ENCODE assay signal across 35 mouse cellular contexts in genomic region chr17:47678702-47679101, GRCm38 (mm10). TPM values are rescaled to one million over a fixed set of nuclear protein-coding genes. Genes with fewer than 3 reads are reported as not detected.
DNase-seq lines count a peak whose midpoint lies in the region; ATAC-seq and TF ChIP-seq lines count a peak whose summit lies in the region.
"Had no signal": no experiment of that assay in that cellular context is flagged by ENCODE, and none has a peak within 500 bp of the region (broad histone marks: within the 10 kb centered on the region; RNA-seq: fewer than 3 reads in every experiment).

No protein-coding gene starts in this region.

- H3K36me3 ChIP-seq in kidney, embryonic 15.5 days: peaks cover 65% of the 10 kb centered on the region
- peaks cover 41% of the 10 kb centered on the region for H3K36me3 ChIP-seq in lung, embryonic 15.5 days
- H3K36me3 ChIP-seq in intestine, embryonic 15.5 days: peaks cover 16% of the 10 kb centered on the region; the same call in 1 of the 2 replicates
- peaks cover 43% of the 10 kb centered on the region for H3K36me3 ChIP-seq in intestine, postnatal 0 days (ENCODE audit: control insufficient read depth, insufficient read depth)
- H3K36me3 ChIP-seq in heart, embryonic 12.5 days: peaks cover 70% of the 10 kb centered on the region

- TF ChIP-seq CTCF in intestine, postnatal 0 days (IDR thresholded peaks at IDR 0.05; ENCODE audit: low read depth): no peak

- no peaks in the 10 kb centered on the region for H3K27me3 ChIP-seq in kidney, embryonic 15.5 days
- H3K27me3 ChIP-seq in lung, embryonic 15.5 days: no peaks in the 10 kb centered on the region
- H3K27me3 ChIP-seq in intestine, embryonic 15.5 days (replicated peaks): no peaks in the 10 kb centered on the region
- H3K27me3 ChIP-seq in intestine, postnatal 0 days (replicated peaks; ENCODE audit: control insufficient read depth, insufficient read depth, low read length): no peaks in the 10 kb centered on the region
- no peaks in the 10 kb centered on the region for H3K27me3 ChIP-seq in heart, embryonic 12.5 days (replicated peaks)
- H3K27me3 ChIP-seq: CH12.LX; forebrain, embryonic 13.5 days; heart, embryonic 15.5 days; hindbrain, embryonic 13.5 days; Patski had no signal

- no peak overlapping the region for H3K4me3 ChIP-seq in kidney, embryonic 15.5 days (replicated peaks)
- no peak overlapping the region for H3K4me3 ChIP-seq in lung, embryonic 15.5 days
- no peak overlapping the region for H3K4me3 ChIP-seq in intestine, embryonic 15.5 days (replicated peaks)
- no peak overlapping the region for H3K4me3 ChIP-seq in intestine, postnatal 0 days (ENCODE audit: low read depth, low read length)
- H3K4me3 ChIP-seq in heart, embryonic 12.5 days: no peak overlapping the region
- H3K4me3 ChIP-seq: forebrain, embryonic 10.5 days; forebrain, embryonic 13.5 days; gastrocnemius, adult 2 months; heart, embryonic 15.5 days; hindbrain, embryonic 10.5 days; hindbrain, embryonic 13.5 days had no signal

- H3K27ac ChIP-seq in kidney, embryonic 15.5 days: peak overlapping the region; percentile 69; the same call in 1 of the 2 replicates
- H3K27ac ChIP-seq in lung, embryonic 15.5 days: 0 out of 2 replicates have a peak overlapping the region, but pooled peaks have one; percentile 15
- H3K27ac ChIP-seq in intestine, embryonic 15.5 days: 0 out of 2 replicates have a peak overlapping the region, but pooled peaks have one; percentile 48
- peak overlapping the region; percentile 41; the same call in 1 of the 2 replicates for H3K27ac ChIP-seq in intestine, postnatal 0 days (ENCODE audit: low read depth, low read length)
- no peak overlapping the region for H3K27ac ChIP-seq in heart, embryonic 12.5 days (ENCODE audit: poor library complexity, severe bottlenecking)
- H3K27ac ChIP-seq: forebrain, embryonic 10.5 days; forebrain, embryonic 13.5 days; gastrocnemius, adult 2 months; heart, embryonic 15.5 days; hindbrain, embryonic 10.5 days; hindbrain, embryonic 13.5 days had no signal

- H3K4me2 ChIP-seq in kidney, embryonic 15.5 days: peak overlapping the region; percentile 6; the same call in 1 of the 2 replicates
- H3K4me2 ChIP-seq in lung, embryonic 15.5 days: no peak overlapping the region
- H3K4me2 ChIP-seq in intestine, embryonic 15.5 days (replicated peaks): no peak overlapping the region
- no peak overlapping the region for H3K4me2 ChIP-seq in intestine, postnatal 0 days (replicated peaks; ENCODE audit: low read depth)
- no peak overlapping the region for H3K4me2 ChIP-seq in heart, embryonic 12.5 days
- H3K4me2 ChIP-seq: forebrain, embryonic 13.5 days; heart, embryonic 11.5 days; heart, embryonic 15.5 days; hindbrain, embryonic 13.5 days had no signal

- no peaks in the 10 kb centered on the region for H3K9me3 ChIP-seq in kidney, embryonic 15.5 days (replicated peaks)
- no peaks in the 10 kb centered on the region for H3K9me3 ChIP-seq in lung, embryonic 15.5 days
- H3K9me3 ChIP-seq in intestine, embryonic 15.5 days: no peaks in the 10 kb centered on the region
- H3K9me3 ChIP-seq in intestine, postnatal 0 days (ENCODE audit: control insufficient read depth): no peaks in the 10 kb centered on the region
- H3K9me3 ChIP-seq in heart, embryonic 12.5 days (replicated peaks): no peaks in the 10 kb centered on the region
- H3K9me3 ChIP-seq: forebrain, embryonic 10.5 days; forebrain, embryonic 13.5 days; G1E; heart, embryonic 15.5 days; hindbrain, embryonic 10.5 days; hindbrain, embryonic 13.5 days had no signal

- 0 out of 2 replicates have a peak, but pooled peaks cover 7% of the 10 kb centered on the region for H3K4me1 ChIP-seq in kidney, embryonic 15.5 days
- no peaks in the 10 kb centered on the region for H3K4me1 ChIP-seq in lung, embryonic 15.5 days
- no peaks in the 10 kb centered on the region for H3K4me1 ChIP-seq in intestine, embryonic 15.5 days (replicated peaks)
- no peaks in the 10 kb centered on the region for H3K4me1 ChIP-seq in intestine, postnatal 0 days (replicated peaks; ENCODE audit: control insufficient read depth, insufficient read depth, low read length)
- H3K4me1 ChIP-seq in heart, embryonic 12.5 days (replicated peaks): no peaks in the 10 kb centered on the region
- H3K4me1 ChIP-seq: forebrain, embryonic 13.5 days; heart, embryonic 15.5 days had no signal

- H3K9ac ChIP-seq in kidney, embryonic 15.5 days: no peak overlapping the region
- no peak overlapping the region for H3K9ac ChIP-seq in lung, embryonic 15.5 days
- no peak overlapping the region; the same call in 1 of the 2 replicates for H3K9ac ChIP-seq in intestine, embryonic 15.5 days
- H3K9ac ChIP-seq in intestine, postnatal 0 days (ENCODE audit: low read depth, low read length): no peak overlapping the region
- no peak overlapping the region for H3K9ac ChIP-seq in heart, embryonic 12.5 days
- H3K9ac ChIP-seq: forebrain, embryonic 13.5 days; heart, embryonic 15.5 days; hindbrain, embryonic 13.5 days had no signal

- 77% methylated on average over 5 of the region's 5 CpGs for WGBS in kidney, embryonic 15.5 days
- 67% methylated on average over 5 of the region's 5 CpGs for WGBS in lung, embryonic 15.5 days
- WGBS in intestine, embryonic 15.5 days: 64% methylated on average over 5 of the region's 5 CpGs
- 47% methylated on average over 5 of the region's 5 CpGs for WGBS in intestine, postnatal 0 days
- 81% methylated on average over 5 of the region's 5 CpGs for WGBS in heart, embryonic 12.5 days

- DNase-seq in kidney, postnatal 4 days: no peak
- DNase-seq in lung, postnatal 25 days (ENCODE audit: low spot score): no peak
- no peak for DNase-seq in adrenal gland, postnatal 36 days
- DNase-seq: adrenal gland, postnatal 14 days; B cell, adult 2 months; cerebellum, adult 11-12 months; cerebellum, adult 8-10 months; cerebellum, postnatal 10 days; cerebellum, postnatal 36 days; gastrocnemius, adult 2 months; gastrocnemius, postnatal 14 days; heart, adult 11 months; heart, postnatal 10 days; heart, postnatal 36 days had no signal

- ATAC-seq in kidney, embryonic 15.5 days (replicated peaks; ENCODE audit: low FRiP score): no peak
- no peak for ATAC-seq in lung, embryonic 15.5 days (ENCODE audit: borderline replicate concordance, extremely low read depth, low FRiP score, low TSS enrichment)
- ATAC-seq in intestine, embryonic 15.5 days: peak; percentile 55; the same call in 1 of the 2 replicates
- 0 out of 2 replicates have a peak, but pooled peaks have one; percentile 28 for ATAC-seq in intestine, postnatal 0 days
- no peak for ATAC-seq in heart, embryonic 12.5 days (ENCODE audit: insufficient number of reproducible peaks, low FRiP score)
- ATAC-seq: forebrain, embryonic 13.5 days; forebrain, embryonic 16.5 days; hindbrain, embryonic 16.5 days; Patski had no signal

RNA-seq across cellular contexts. Expression of gene Tomm6, which starts 9.5 kb away (rescaled TPM):
- polyA plus RNA-seq in kidney, embryonic 15.5 days (2015; fragmentation: Nextera tagmentation; extraction: Ambion mirVana): 381 and 386 TPM in 2 replicates
- 385 and 422 TPM in 2 replicates for polyA plus RNA-seq in lung, embryonic 15.5 days (2015; fragmentation: Nextera tagmentation; extraction: Ambion mirVana)
- 425 and 452 TPM in 2 replicates for polyA plus RNA-seq in intestine, embryonic 15.5 days (2015; fragmentation: Nextera tagmentation; extraction: Ambion mirVana)
- 384 and 398 TPM in 2 replicates for polyA plus RNA-seq in intestine, postnatal 0 days (2015; fragmentation: Nextera tagmentation; extraction: Ambion mirVana)
- 352 and 355 TPM in 2 replicates for polyA plus RNA-seq in heart, embryonic 12.5 days (2016; fragmentation: Nextera tagmentation; extraction: Ambion mirVana)
- 100 to 1,000 TPM; 229 to 241 TPM for total RNA-seq in adrenal gland, postnatal 36 days (2021)

RNA-seq across cellular contexts. Expression of gene Frs3, which starts 10.1 kb away (rescaled TPM):
- 5.5 and 6.7 TPM in 2 replicates for polyA plus RNA-seq in kidney, embryonic 15.5 days (2015; fragmentation: Nextera tagmentation; extraction: Ambion mirVana)
- 5.6 and 6.5 TPM in 2 replicates for polyA plus RNA-seq in lung, embryonic 15.5 days (2015; fragmentation: Nextera tagmentation; extraction: Ambion mirVana)
- polyA plus RNA-seq in intestine, embryonic 15.5 days (2015; fragmentation: Nextera tagmentation; extraction: Ambion mirVana): 4.8 and 5.5 TPM in 2 replicates
- polyA plus RNA-seq in intestine, postnatal 0 days (2015; fragmentation: Nextera tagmentation; extraction: Ambion mirVana): 2.9 TPM in 2 replicates
- polyA plus RNA-seq in heart, embryonic 12.5 days (2016; fragmentation: Nextera tagmentation; extraction: Ambion mirVana): 4.6 and 5.1 TPM in 2 replicates
- 1 to 10 TPM; 2.8 to 5.4 TPM for total RNA-seq in adrenal gland, postnatal 36 days (2021)

RNA-seq across cellular contexts. Expression of gene Gm21981, which starts 15.6 kb away (rescaled TPM):
- polyA plus RNA-seq in kidney, embryonic 15.5 days (2015; fragmentation: Nextera tagmentation; extraction: Ambion mirVana): 0.17 and 0.24 TPM in 2 replicates
- 0.35 and 0.45 TPM in 2 replicates for polyA plus RNA-seq in lung, embryonic 15.5 days (2015; fragmentation: Nextera tagmentation; extraction: Ambion mirVana)
- polyA plus RNA-seq in intestine, embryonic 15.5 days (2015; fragmentation: Nextera tagmentation; extraction: Ambion mirVana): 0.18 and 0.24 TPM in 2 replicates
- polyA plus RNA-seq in intestine, postnatal 0 days (2015; fragmentation: Nextera tagmentation; extraction: Ambion mirVana): 0.12 TPM in 1 of 2 replicates, not detected in the other
- 0.15 and 0.19 TPM in 2 replicates for polyA plus RNA-seq in heart, embryonic 12.5 days (2016; fragmentation: Nextera tagmentation; extraction: Ambion mirVana)
- under 1 TPM; 0.40 to 0.86 TPM for total RNA-seq in adrenal gland, postnatal 36 days (2021)

RNA-seq across cellular contexts. Expression of gene Prickle4, which starts 15.8 kb away (rescaled TPM):
- 0.51 and 0.99 TPM in 2 replicates for polyA plus RNA-seq in kidney, embryonic 15.5 days (2015; fragmentation: Nextera tagmentation; extraction: Ambion mirVana)
- 0.73 and 0.86 TPM in 2 replicates for polyA plus RNA-seq in lung, embryonic 15.5 days (2015; fragmentation: Nextera tagmentation; extraction: Ambion mirVana)
- 0.40 and 0.52 TPM in 2 replicates for polyA plus RNA-seq in intestine, embryonic 15.5 days (2015; fragmentation: Nextera tagmentation; extraction: Ambion mirVana)
- polyA plus RNA-seq in intestine, postnatal 0 days (2015; fragmentation: Nextera tagmentation; extraction: Ambion mirVana): 0.33 and 0.64 TPM in 2 replicates
- 0.56 TPM in 1 of 2 replicates, not detected in the other for polyA plus RNA-seq in heart, embryonic 12.5 days (2016; fragmentation: Nextera tagmentation; extraction: Ambion mirVana)
- total RNA-seq in adrenal gland, postnatal 36 days (2021): 1 to 10 TPM; 3.0 to 3.1 TPM
- total RNA-seq: G1E had no signal
- polyA plus RNA-seq: forebrain, embryonic 13.5 days had no signal

RNA-seq across cellular contexts. Expression of gene Pgc, which starts 47.9 kb away (rescaled TPM):
- polyA plus RNA-seq in kidney, embryonic 15.5 days (2015; fragmentation: Nextera tagmentation; extraction: Ambion mirVana): 0.14 TPM in 1 of 2 replicates, not detected in the other
- 14.2 and 15.7 TPM in 2 replicates for polyA plus RNA-seq in lung, embryonic 15.5 days (2015; fragmentation: Nextera tagmentation; extraction: Ambion mirVana)
- 0.93 and 0.99 TPM in 2 replicates for polyA plus RNA-seq in intestine, embryonic 15.5 days (2015; fragmentation: Nextera tagmentation; extraction: Ambion mirVana)
- 7.4 and 24.6 TPM in 2 replicates for polyA plus RNA-seq in intestine, postnatal 0 days (2015; fragmentation: Nextera tagmentation; extraction: Ambion mirVana)
- polyA plus RNA-seq in heart, embryonic 12.5 days (2016; fragmentation: Nextera tagmentation; extraction: Ambion mirVana): not detected in 2 replicates
- total RNA-seq in adrenal gland, postnatal 36 days (2021): not detected
- total RNA-seq: adrenal gland, adult 18-20 months; adrenal gland, postnatal 14 days; CH12.LX; G1E; gastrocnemius, adult 2 months; gastrocnemius, postnatal 14 days; gastrocnemius, postnatal 4 days; heart, adult 8-10 months; heart, postnatal 10 days; heart, postnatal 36 days had no signal
- polyA plus RNA-seq: brain, embryonic 14.5 days; embryonic facial prominence, embryonic 14.5 days; forebrain, embryonic 10.5 days; forebrain, embryonic 13.5 days; forebrain, embryonic 16.5 days; G1E; heart, embryonic 11.5 days; hindbrain, embryonic 10.5 days; hindbrain, embryonic 13.5 days; hindbrain, embryonic 16.5 days; Patski had no signal

Comparison
In these comparisons a context has a peak if more than half of its experiments do, and no peak if none do; other contexts are left out.
1. ATAC-seq: peak in intestine, embryonic 15.5 days (single experiment) and intestine, postnatal 0 days (single experiment); none in kidney, embryonic 15.5 days (single experiment), lung, embryonic 15.5 days (single experiment) and heart, embryonic 12.5 days (single experiment).